Mouse (Mus musculus): ENCODE measurements around the gene Eva1c. TPM values are rescaled to one million over a fixed set of nuclear protein-coding genes. Genes with fewer than 3 reads are reported as not detected.

Gene Eva1c
- polyA plus RNA-seq, 1 experiment, result not detected

DNA sequence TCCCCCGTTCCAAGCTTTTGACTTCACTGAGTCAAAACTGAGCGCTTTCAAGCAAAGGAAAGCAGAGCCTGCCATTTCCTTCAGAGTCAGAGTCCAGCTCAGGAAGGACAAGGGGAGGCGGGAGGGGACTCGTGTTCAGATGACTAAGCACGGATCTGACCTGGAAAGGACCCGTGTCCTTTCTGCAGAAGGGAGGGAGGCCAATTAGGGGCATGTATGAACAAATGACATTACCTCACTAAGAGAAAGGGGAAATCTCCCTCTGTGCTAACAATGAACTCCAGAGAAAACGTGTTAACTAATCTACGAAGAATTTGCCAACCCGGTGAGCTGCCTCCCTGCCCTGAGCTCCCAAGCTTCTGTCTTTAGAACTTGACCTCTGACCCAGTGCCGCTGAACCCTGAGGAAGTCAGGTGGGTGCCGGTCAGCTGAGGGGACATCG is 89.5 kb downstream of the Eva1c start:
- TF ChIP-seq GATA1 (IDR thresholded peaks at IDR 0.05; ENCODE audit: low read length), result no peak

DNA sequence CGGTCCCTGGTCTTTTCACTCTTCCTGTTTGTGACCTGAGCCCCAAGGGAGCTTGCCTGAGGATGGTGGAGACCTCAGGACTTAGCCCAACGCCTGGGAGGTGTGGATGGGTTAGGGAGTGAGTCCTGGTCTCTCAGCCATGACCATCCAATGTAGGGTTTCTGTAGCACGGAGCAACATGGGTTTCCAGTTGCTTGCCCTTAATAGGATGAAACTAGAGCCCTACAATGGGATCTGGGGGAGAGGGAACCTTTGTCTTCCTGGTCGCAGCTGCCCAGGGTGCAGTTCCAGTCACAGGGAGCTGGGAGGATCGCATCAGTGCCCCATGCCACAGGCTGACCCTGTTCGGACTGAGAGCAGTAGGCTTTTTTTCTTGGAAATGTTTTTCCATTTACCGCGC is 90.6 kb downstream of the Eva1c start:
- TF ChIP-seq GATA1 (IDR thresholded peaks at IDR 0.05; ENCODE audit: low read length), result no peak

DNA sequence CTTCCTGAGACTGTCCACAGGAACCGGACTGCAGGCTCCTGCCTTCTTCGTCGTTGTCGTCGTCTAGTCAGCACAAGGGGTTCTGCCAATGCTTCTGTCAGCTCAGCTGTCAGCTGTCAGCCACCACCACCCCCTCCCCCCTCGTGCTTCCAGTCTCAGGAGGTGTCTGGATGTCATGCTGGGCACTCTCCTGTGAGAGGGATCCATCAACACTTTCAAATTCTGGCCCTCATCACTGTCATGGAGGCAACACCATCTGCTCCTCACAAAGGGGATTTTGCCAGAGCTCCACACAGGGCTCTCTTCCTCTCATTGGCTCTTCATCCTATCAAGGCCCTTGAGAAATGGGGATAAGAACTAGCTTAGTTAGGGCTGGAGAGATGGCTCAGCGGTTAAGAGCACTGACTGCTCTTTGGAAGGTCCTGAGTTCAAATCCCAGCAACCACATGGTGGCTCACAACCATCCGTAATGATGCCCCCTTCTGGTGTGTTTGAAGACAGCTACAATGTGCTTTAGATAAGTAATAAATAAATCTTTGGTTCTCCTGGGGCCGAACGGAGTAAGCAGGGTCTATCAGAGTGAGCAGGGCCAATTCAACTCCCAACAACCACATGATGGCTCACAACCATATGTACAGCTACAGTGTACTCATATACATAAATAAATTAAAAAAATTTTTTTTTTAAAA is 95.1 kb downstream of the Eva1c start:
- no peak for TF ChIP-seq GATA1 (IDR thresholded peaks at IDR 0.05; ENCODE audit: low read length)

DNA sequence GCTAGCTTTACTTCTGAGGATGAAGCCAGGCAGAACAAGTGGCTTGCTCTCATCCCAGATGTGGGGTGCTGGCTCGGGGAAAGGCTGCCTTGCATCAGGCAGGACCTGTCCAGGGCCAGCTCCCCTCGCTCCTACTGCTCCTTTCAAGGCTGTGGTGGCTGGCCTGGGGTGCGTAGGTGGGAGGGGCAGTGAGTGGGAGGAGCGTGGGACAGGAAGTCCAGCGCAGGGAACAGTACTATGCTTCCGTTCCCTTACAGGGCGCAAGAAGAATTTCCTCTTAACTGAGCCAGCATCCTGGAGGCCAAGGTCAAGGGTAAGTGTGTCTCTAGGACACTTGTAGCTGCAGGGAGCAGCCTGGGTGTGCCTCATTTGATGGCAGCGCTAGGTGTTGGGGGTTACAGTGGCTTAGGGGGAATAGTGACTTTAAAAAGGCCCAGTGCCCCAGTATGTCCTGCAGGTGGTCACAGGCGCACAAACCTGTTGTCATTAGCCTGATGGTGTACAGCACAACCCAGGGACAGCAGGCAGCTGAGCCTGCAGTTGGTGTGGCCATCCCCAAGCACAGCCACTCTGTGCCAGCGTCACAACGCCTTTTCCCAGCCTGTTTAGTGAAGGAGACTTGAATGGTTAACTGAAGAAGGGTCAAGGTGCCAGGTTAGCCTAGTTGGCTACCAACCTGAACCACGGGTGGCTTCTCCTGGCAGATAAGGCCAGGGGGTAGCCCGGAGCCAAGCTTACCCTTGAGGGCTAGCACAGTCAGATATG is 98.3 kb downstream of the Eva1c start:
- TF ChIP-seq GATA1 (IDR thresholded peaks at IDR 0.05; ENCODE audit: low read length), result no peak

DNA sequence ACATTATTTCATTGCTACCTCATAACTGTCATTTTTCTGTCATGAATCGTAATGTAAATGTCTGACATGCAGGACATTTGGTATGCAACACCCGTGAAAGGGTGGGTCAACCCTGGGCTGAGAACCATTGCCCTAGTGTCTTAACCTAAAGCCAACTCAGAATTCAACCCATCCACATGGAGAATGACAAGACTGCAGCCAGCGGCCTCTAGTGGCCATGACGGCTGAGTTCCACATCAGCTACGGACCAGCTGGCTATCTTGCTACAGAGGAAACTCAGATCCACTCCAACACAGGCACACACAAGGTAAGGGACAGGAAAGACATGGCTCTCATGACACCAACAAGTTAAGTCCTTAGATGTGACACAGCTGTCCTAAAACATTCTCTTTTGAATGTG is 98.9 kb downstream of the Eva1c start:
- TF ChIP-seq GATA1 (IDR thresholded peaks at IDR 0.05; ENCODE audit: low read length), result no peak

DNA sequence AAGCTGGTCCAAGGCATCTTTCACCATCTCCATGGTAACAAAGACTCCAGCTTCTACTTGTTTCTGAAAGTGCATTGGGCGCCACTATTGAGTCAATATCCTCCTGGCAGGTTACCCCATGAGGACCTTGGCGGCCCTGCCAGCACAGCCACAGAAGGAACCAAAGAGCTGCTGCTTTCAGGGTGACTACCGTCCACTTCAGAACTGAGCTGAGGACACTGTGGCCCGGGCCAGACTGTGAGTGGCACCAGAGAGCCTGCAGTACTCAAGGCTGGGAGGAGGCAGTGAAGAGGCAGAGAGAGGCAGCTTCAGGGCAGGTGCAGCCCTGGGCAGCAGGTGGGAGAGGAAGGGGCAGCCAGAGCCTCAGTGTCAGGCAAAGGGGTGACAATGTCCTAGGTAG is 100.9 kb downstream of the Eva1c start:
- no peak for TF ChIP-seq GATA1 (IDR thresholded peaks at IDR 0.05; ENCODE audit: low read length)

DNA sequence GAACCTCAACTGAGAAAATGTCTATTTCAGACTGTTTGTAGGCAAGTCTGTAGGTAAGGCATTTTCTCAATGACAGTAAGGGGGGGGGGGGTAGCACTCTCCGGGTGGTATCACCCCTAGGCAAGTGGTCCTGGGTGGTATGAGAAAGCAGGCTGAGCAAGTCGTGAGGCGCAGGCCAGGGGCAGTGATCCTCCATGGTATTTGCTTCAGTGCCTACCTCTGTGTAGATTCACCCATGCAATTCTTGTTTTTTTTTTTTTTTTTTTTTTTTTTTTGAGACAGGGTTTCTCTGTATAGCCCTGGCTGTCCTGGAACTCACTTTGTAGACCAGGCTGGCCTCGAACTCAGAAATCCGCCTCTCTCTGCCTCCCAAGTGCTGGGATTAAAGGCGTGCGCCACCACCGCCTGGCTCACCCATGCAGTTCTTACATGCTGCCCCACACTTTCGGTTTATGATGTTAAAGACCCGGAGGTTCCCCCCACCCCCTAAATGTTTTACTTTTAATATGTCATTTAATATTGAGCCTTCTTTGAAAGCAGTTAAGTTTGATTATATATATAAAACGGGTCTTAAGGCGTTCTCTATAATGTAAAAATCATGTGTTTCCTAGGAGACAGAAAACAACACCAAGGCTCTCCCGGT is 107.1 kb downstream of the Eva1c start:
- no peak for TF ChIP-seq GATA1 (IDR thresholded peaks at IDR 0.05; ENCODE audit: low read length)

DNA sequence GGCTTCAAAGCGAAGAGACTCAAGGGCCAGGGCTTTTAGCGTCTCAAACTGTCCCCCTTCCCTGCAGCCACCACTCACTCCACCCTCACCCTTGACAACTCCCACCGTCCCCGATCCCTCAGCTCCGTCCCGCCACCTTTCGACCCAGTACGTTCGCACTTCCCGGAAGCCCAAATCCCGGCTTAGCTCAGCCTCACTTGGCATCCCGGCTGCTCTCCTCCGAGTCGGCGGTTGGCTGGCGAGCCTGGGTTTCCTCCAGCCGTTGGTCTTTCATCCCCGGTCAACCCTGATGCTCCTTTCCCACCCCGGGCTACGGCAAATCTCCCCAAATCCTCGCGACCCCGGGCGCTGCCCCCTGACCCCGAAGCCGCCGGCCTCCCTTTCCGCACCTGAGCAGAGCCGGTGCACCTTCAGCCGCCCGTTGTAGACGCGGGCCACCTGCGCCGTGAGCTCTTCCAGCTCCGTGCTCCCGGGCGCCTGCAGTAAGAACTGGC is 107.7 kb downstream of the Eva1c start:
- no peak for TF ChIP-seq GATA1 (IDR thresholded peaks at IDR 0.05; ENCODE audit: low read length)

DNA sequence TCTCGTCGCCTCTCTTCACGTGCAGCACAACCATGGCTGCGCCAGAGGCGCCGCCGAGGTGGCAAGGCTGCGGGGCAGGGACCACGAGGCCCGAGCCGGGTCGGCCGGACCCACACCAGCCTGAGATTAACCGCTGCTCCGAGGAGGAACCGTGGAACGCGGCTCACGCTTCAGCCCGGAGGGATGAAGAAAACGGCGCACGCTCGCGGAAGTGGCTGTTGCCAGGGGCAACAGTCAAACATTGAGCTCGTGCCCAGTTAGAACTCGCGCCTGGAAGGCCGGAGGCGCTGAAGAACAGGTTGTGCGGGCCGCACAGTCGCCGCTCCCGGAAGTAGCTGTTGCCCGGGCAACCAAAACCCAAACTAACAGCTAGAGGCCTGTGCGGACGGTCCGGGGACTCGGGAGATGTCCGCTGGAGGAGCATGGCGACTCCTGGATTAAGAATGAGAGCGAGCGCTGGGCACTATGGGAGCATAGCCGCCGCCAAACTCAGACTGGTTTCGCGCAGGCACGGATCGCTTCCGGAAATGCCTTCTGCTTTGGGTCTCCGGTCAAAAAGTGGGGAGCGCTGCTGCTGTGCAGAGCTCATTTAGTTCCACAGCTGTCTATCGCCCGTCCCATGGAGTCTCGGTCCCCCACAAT is 108.3 kb downstream of the Eva1c start, which contains the start of gene Cfap298:
Gene Cfap298 (minus strand): TSS at position 428 of the 642 bp plus-strand sequence.
- no peak for TF ChIP-seq GATA1 (IDR thresholded peaks at IDR 0.05; ENCODE audit: low read length)

DNA sequence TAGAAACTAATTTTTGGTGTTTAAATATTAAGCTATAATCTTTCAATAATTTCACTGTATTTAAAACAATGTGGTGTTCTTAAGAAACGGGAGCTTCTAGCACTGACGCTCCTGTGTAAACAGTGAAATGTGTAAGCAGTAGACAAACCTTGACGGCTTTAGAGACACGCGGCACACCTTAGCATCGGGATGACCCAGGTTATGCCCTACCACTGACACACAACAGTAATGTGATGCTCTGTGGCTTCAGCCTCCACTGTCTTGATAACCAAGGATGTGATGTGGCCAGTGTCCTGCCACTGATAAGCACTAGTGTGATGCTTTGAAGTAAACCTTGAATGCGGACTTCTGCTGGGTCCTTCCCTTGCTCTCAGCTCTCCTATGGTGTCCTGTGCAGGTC is 114.7 kb downstream of the Eva1c start:
- TF ChIP-seq GATA1 (IDR thresholded peaks at IDR 0.05; ENCODE audit: low read length), result no peak

DNA sequence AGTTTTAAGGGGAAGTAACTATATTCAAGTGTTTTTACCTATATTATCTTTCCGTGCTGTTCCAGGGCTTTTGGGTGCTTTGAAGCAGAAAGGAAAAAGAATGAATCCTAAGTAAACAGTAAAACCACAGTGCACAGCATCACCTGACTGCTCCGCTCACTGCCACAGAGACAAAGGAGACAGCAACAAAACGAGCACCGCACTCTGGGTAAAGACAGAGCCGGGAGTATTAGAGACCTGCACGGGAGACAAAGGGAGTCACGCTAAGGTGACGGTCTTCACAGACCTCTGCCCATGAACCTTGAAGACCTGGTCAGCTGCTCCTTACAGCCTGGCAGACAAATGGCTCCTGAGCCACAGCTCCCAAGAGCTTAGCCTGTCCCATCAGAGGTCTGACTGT is 120.5 kb downstream of the Eva1c start:
- no peak for TF ChIP-seq GATA1 (IDR thresholded peaks at IDR 0.05; ENCODE audit: low read length)

DNA sequence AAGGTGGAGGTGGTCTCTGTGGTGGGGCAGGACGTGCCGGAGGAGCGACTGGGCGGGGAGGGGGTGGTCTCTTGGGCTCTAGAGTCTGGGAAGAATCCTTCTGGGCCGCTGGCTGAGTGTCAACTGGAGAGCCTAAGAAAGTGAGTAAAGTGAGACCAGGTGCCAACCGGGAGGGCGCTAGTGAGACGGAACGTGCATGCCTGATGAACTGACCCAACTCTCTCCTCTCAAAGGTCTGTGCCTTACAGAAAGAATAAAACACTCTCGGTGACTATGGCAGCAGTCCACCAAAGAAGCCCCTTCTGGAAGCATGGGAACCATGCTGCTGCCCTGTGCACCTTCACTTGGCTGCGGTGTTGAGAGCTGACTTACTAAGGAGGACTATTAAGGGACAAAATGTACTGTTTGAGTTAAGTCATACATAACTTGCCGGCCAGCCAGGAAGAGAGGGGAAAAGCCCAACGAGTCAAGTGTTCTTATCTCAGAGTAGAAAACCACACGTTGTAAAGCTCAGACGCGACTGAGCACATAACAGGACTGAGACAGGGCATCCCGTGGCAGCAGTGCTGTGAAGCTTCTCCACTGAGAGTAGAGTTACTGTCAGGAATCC is 123.9 kb downstream of the Eva1c start:
- TF ChIP-seq GATA1 (IDR thresholded peaks at IDR 0.05; ENCODE audit: low read length), result no peak

DNA sequence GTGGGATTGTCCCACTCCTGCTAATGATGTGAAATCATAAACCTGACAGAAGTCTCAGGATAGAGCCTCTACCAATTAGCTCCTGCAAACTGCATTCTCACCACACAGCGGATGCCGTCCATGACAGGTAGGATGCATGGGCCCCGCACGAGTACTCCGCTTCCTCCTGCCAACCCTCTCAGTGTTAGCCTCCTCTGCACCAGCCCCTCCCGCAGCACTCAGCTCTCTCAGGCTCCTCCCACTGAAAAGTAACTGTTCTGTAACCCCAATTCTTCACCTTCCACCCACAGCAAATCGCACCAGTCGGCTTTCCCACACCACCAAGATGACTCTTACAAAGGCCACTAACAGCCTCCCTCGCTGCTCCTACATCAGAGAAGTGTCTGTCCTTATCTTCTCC is 126.6 kb downstream of the Eva1c start:
- TF ChIP-seq GATA1 (IDR thresholded peaks at IDR 0.05; ENCODE audit: low read length), result no peak

DNA sequence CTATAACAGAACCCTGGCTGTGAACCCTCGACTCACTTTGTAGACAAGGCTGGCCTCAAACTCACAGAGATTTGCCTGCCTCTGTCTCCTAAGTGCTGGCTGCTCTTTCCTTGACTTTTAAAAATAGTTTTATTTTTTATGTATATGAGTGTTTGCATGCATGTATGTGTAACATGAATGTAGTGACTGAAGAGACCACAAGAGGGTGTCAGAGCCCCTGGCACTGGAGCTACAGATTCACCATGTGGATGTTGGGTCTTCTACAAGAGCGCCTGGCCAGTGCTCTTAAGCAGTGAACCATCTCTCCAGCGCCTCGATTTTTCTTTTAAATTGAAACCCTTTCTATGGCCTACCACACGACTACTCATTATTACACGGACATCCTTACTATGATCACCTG is 127.3 kb downstream of the Eva1c start:
- no peak for TF ChIP-seq GATA1 (IDR thresholded peaks at IDR 0.05; ENCODE audit: low read length)

Other genes starting within 250 kb of the Eva1c start
- gene Mis18a, start 99.3 kb upstream of the Eva1c start, polyA plus RNA-seq (2012), result 23.6 and 33.8 TPM in 2 replicates
- gene Mrap, start 88.5 kb upstream of the Eva1c start, polyA plus RNA-seq (2012), result not detected in 2 replicates
- gene Urb1, start 16.3 kb upstream of the Eva1c start, polyA plus RNA-seq (2012), result 10.5 and 11.8 TPM in 2 replicates
- 56.1 and 70.5 TPM in 2 replicates for gene Cfap298, start 108.4 kb downstream of the Eva1c start, polyA plus RNA-seq (2012)
- gene Synj1, start 184.6 kb downstream of the Eva1c start, polyA plus RNA-seq (2012), result 68.1 and 73.4 TPM in 2 replicates
- gene Paxbp1, start 217.8 kb downstream of the Eva1c start, polyA plus RNA-seq (2012), result 36.4 and 49.0 TPM in 2 replicates